Mouse (Mus musculus) retina, postnatal 7 days (tissue): ENCODE data around the gene Ifna4.
"Not testable (repeated sequence)": the region's sequence is repeated elsewhere in the genome, so short reads cannot be mapped to it uniquely, and the experiment has no call there.

ENCODE experiments used
- DNase-seq: peaks from one replicate; pipeline ENCODE4 v3.0.0-alpha.2; 2012; ENCODE audit warnings: low read depth, low spot score

Ifna4 gene

GRCm38 (mm10) chr4:88841438-88841911, at the start of gene Ifna4:
TSS of gene Ifna4 (plus strand) at chr4:88841861.
- DNase-seq: no peak

GRCm38 (mm10) chr4:88793936-88794675, 47.6 kb upstream of the Ifna4 start, which contains the start of gene Gm13275:
TSS of gene Gm13275 (plus strand) at chr4:88794487.
- not testable (repeated sequence) for DNase-seq

DNA sequence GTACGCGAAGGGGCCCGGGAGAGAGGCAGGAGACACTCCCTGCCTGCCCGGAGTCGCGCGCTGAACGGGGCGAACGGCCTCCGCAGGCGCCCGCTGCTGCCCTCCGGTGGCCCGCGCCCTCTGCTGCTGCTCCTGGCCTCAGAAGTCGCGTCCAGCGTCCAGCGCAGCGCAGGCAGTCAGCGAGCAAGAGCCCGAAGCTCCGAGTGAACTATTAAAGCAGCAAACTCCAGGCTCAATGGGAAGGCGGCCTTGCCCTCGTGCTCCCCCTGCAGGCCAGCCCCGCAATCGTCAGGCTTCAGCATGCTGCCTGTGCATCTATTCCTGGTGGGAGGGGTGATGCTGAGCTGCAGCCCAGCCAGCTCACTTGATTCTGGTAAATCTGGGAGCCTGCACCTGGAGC, 44.6 kb upstream of the Ifna4 start, which contains the start of gene Gm13279:
Gene Gm13279 (plus strand): TSS at position 301 of the 400 bp plus-strand sequence.
- DNase-seq: not testable (repeated sequence)

GRCm38 (mm10) chr4:88799365-88799764, 42.3 kb upstream of the Ifna4 start, which contains the start of gene Gm13285:
TSS of gene Gm13285 (plus strand) at chr4:88799665.
- not testable (repeated sequence) for DNase-seq

DNA sequence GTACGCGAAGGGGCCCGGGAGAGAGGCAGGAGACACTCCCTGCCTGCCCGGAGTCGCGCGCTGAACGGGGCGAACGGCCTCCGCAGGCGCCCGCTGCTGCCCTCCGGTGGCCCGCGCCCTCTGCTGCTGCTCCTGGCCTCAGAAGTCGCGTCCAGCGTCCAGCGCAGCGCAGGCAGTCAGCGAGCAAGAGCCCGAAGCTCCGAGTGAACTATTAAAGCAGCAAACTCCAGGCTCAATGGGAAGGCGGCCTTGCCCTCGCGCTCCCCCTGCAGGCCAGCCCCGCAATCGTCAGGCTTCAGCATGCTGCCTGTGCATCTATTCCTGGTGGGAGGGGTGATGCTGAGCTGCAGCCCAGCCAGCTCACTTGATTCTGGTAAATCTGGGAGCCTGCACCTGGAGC, 38.7 kb upstream of the Ifna4 start, which contains the start of gene Gm13287:
Gene Gm13287 (plus strand): TSS at position 301 of the 400 bp plus-strand sequence.
- DNase-seq: not testable (repeated sequence)

- DNase-seq: not testable (repeated sequence)
These were observed 36.4 kb upstream of the Ifna4 start, which contains the start of gene Gm13288 for GRCm38 (mm10) chr4:88805231-88805630. TSS of gene Gm13288 (plus strand) at chr4:88805531.

DNA sequence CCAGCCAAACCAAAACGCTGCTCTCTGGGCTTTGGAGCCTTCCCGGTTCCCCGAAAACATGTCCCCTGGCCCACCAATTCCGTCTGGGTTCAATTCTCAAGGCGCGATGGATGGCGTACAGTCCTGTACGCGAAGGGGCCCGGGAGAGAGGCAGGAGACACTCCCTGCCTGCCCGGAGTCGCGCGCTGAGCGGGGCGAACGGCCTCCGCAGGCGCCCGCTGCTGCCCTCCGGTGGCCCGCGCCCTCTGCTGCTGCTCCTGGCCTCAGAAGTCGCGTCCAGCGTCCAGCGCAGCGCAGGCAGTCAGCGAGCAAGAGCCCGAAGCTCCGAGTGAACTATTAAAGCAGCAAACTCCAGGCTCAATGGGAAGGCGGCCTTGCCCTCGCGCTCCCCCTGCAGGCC, 35.9 kb upstream of the Ifna4 start:
- DNase-seq: not testable (repeated sequence)

DNA sequence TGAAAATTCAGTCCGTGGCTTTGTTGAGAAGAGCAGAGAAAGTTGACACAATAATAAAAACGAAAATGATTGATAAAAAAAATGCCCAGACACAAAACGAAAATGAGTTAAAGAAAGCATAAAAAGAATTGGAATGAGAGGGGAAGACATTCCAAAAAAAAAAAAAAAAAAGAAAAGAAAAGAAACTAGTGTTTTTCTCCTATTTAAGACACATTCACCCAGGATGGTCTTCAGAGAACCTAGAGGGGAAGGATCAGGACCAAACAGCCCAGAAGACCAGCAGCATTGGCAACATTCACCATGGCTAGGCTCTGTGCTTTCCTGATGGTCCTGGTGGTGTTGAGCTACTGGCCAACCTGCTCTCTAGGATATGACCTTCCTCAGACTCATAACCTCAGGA, 25.7 kb upstream of the Ifna4 start, which contains the start of gene Ifna7:
Gene Ifna7 (plus strand): TSS at position 301 of the 400 bp plus-strand sequence.
- no peak for DNase-seq

- DNase-seq: no peak
These were observed 22.0 kb upstream of the Ifna4 start, which contains the start of gene Ifna11 for GRCm38 (mm10) chr4:88819659-88820058. TSS of gene Ifna11 (plus strand) at chr4:88819959.

GRCm38 (mm10) chr4:88822995-88823394, 18.7 kb upstream of the Ifna4 start:
- peak; percentile 4 for DNase-seq

DNA sequence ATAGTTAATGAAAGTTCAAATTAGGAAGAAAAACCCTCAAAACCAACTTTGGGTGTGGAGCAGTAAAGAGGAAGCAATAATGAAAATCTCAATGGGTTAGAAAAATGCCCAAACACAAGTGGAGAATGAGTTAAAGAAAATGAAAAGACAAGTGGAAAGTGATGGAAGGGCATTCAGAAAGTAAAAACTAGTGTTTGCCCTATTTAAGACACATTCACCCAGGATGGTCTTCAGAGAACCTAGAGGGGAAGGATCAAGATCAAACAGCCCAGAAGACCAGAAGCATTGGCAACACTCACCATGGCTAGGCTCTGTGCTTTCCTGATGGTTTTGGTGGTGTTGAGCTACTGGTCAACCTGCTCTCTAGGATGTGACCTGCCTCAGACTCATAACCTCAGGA, 14.5 kb upstream of the Ifna4 start, which contains the start of gene Ifna6:
Gene Ifna6 (plus strand): TSS at position 301 of the 400 bp plus-strand sequence.
- not testable (repeated sequence) for DNase-seq

- DNase-seq: no peak
These were observed 11.1 kb upstream of the Ifna4 start for GRCm38 (mm10) chr4:88830523-88830922.

- not testable (repeated sequence) for DNase-seq
These were observed 6.4 kb upstream of the Ifna4 start, which contains the start of gene Ifna5 for GRCm38 (mm10) chr4:88835225-88835624. TSS of gene Ifna5 (plus strand) at chr4:88835525.

GRCm38 (mm10) chr4:88838828-88839227, 2.8 kb upstream of the Ifna4 start:
- no peak for DNase-seq

- no peak for DNase-seq
These were observed 1.6 kb upstream of the Ifna4 start for GRCm38 (mm10) chr4:88840058-88840457.

GRCm38 (mm10) chr4:88845334-88845733, 3.7 kb downstream of the Ifna4 start:
- DNase-seq: no peak

DNA sequence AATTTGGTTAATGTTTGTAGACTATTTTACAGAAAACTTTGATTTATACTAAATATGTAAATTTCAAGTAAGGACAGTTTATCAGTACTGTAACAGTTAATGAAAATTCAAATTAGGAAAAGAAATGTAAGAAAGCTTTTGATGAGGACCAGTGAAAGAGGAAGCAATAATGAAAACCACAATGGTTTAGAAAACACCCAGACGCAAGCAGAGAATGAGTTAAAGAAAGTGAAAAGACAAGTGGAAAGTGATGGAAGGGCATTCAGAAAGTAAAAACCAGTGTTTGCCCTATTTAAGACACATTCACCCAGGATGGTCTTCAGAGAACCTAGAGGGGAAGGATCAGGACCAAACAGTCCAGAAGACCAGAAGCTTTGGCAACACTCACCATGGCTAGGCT, 8.0 kb downstream of the Ifna4 start, which contains the start of gene Ifna1:
Gene Ifna1 (plus strand): TSS at position 390 of the 400 bp plus-strand sequence.
- no peak for DNase-seq

DNA sequence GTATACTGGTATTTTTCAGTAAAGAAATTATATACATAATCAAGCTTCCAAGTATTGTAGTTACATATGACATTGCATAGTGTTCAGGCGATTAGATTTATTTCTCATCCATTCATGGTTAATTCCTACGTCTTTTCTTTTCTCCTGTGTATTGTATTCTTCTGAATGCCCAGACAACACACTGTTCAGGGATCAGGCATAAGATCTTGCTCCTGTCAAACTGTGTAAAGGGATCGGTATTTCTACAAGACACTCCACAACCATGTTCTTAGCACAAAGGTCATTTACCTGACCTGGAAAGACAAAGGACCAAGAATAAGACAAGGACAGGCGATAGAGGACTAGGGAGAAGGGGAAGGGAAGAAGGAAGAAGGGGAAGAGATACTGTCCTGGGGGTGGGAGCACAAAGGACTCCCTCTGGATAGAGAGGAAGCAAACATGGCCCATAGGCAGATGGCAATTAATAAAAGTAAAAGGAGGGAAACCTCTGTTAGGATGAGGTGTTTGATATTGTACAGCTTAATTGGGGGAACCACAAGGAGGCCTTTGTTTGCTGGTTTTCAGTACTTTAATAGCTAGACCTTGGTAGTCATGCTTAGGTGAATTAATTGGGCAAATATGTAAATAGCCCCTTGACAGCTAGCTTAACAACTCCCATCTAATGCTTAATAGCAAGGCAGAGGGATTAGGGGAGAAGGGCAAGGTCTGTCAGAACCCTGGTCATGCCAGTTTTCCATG, 9.5 kb downstream of the Ifna4 start:
- DNase-seq: no peak

DNA sequence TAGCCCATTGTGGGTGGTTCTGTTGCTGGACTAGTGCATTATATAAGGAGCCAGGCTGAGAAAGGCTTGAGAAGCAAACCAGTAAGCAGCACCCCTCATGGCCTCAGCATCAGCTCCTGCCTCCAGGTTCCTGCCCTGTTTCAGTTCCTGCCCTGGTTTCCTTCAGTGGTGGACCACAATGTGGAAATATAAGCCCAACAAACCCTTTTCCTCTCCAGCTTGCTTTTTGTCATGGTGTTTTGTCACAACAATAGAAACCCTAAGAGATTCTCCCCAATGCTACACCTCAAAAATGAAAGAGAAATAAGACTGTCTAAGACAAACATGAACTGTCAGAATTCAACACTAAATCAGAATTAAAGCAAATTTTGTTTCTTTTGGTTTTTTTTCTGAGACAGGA, 17.6 kb downstream of the Ifna4 start:
- DNase-seq: no peak

GRCm38 (mm10) chr4:88863309-88863708, 21.6 kb downstream of the Ifna4 start:
- DNase-seq: no peak

DNA sequence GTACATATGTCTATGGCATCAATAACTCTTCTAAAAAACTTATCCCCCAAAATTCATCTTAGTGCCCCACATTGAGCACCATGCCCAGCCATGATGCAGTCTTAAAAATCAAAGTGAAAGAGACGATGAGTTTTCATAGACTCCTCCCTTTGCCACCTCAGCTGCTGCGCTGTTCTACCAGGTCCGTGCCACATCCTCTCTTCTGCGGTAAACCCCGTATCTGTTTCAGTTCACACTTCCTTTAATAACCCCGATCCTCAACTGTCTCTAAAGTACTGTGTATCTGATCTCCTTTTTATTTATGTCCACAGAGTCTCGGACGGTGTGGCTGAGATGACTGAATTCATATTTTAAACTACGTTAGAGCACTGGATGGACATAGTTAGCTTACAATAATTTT, 22.9 kb downstream of the Ifna4 start:
- no peak for DNase-seq
